Mouse (Mus musculus): ENCODE data around the gene Nlrc5. TPM values are rescaled to one million over a fixed set of nuclear protein-coding genes. Genes with fewer than 3 reads are reported as not detected.
"Not testable (repeated sequence)": the region's sequence is repeated elsewhere in the genome, so short reads cannot be mapped to it uniquely, and the experiment has no call there.

The Nlrc5 gene
- polyA plus RNA-seq, 1 experiment from 2014 or later: 0.15 TPM

DNA sequence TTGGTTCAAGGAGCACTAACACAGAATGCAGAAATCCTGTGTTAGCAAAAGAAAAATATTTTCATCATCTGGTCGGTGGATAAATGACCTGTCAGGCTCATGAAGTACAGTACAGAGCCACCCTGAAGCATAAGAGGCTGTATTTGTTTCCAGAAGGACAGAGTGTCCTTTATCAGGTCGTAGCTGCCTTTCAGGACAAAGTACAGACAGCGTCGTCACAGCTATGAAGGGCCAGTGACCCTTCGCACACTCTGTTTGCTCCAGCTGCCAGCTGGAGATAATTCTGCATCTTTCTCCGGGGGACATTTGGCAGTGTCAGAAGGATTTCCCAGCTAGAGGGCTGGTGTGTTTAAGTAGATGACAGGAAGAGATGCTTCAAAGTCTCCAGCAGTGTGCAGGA lies 41.5 kb upstream of the Nlrc5 start:
- Histone ChIP-seq H3K4me2 (replicated peaks; ENCODE audit: low read depth, low read length) (no peak overlapping the region), H3K4me3 (ENCODE audit: low read length) (no peak overlapping the region), H3K9ac (replicated peaks; ENCODE audit: low read length) (no peak overlapping the region), H3K36me3 (ENCODE audit: insufficient read depth, low read length) (peaks cover 56% of the 10 kb centered on the region), H3K9me3 (ENCODE audit: low read length) (no peaks in the 10 kb centered on the region), H3K27me3 (ENCODE audit: insufficient read depth, low read length) (no peaks in the 10 kb centered on the region), H3K27ac (ENCODE audit: low read length) (no peak overlapping the region), H3K4me1 (ENCODE audit: insufficient read depth, low read length) (peaks cover 7% of the 10 kb centered on the region; the same call in 1 of the 2 replicates)
- no peak for ATAC-seq (ENCODE audit: low FRiP score, low TSS enrichment)
- 75% methylated on average over 6 of the region's 6 CpGs for WGBS

DNA sequence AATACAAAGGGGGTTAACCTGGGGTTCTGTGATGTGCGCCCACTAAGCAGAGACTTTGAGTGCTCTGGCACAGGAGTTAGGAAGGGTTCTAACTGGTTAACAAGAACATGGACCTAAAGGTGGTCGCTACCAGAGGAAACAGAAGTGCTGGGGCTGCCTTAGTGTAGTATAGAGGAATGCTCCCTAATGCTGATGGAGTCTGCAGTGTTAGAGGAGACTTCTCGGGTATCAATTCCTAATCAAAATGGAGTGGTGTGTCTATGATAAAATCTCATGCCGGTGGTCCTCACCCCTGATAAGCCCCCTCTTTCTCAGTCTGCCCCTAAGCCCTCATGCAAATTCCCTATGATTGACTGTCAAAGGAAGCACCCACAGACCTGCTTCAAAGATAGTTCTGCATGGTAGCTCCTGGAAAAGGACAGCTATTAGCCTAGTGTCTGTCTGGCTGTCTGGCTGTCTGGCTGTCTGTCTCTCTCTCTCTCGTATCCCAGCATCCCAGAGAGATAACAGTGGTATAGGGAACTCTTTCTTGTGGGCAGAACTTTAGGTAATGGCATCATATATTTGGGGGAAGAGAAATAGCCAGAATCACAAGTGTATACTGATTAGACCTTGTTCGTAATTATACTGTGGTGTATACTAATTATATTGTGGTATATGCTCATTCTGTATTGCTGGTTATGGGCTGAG lies 38.2 kb upstream of the Nlrc5 start:
- Histone ChIP-seq H3K4me2 (replicated peaks; ENCODE audit: low read depth, low read length) (no peak overlapping the region), H3K9me3 (ENCODE audit: low read length) (no peaks in the 10 kb centered on the region), H3K4me3 (ENCODE audit: low read length) (no peak overlapping the region), H3K36me3 (ENCODE audit: insufficient read depth, low read length) (peaks cover 43% of the 10 kb centered on the region), H3K27me3 (ENCODE audit: insufficient read depth, low read length) (no peaks in the 10 kb centered on the region), H3K9ac (replicated peaks; ENCODE audit: low read length) (no peak overlapping the region), H3K27ac (ENCODE audit: low read length) (no peak overlapping the region), H3K4me1 (ENCODE audit: insufficient read depth, low read length) (no peaks in the 10 kb centered on the region)
- no peak for ATAC-seq (ENCODE audit: low FRiP score, low TSS enrichment)
- 89% methylated on average over 6 of the region's 6 CpGs for WGBS

DNA sequence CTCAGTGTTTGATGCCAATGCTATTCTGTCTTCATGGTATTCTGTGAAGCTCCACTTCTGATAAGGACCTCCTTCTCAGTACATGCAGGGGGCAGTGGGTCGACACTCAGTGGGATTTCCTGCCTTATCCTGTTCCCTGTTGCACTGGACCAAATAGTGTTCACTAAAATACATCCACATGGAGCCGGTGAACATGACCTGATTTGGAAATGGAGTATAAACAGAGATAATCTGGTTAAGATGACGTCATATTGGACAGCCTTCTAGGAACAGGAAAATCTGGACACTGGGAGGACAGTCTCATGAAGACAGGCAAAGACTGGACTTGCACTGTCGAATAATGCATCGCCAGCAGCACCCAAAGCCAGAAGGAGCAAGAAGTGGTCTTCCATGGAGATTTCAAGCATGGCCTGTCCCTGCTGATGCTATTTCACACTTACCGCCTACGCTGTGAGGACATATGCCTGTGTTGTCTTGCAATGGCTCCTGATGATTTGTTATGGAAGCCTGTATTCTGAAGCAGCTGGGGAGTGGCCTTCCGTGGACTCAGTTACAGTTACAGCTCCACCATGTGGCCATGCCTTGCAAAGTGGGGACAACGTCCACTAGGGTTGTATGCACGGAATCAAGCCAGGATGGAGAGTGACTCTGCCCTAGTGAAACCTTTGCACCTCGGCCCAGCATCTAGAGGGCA lies 37.0 kb upstream of the Nlrc5 start:
- no peak overlapping the region for H3K4me2 ChIP-seq (replicated peaks; ENCODE audit: low read depth, low read length)
- H3K9ac ChIP-seq (replicated peaks; ENCODE audit: low read length): no peak overlapping the region
- H3K27me3 ChIP-seq (ENCODE audit: insufficient read depth, low read length): no peaks in the 10 kb centered on the region
- H3K36me3 ChIP-seq (ENCODE audit: insufficient read depth, low read length): peaks cover 31% of the 10 kb centered on the region
- ATAC-seq (ENCODE audit: low FRiP score, low TSS enrichment): peak; percentile 65
- no peak overlapping the region for H3K4me3 ChIP-seq (ENCODE audit: low read length)
- WGBS: 61% methylated on average over 11 of the region's 11 CpGs
- H3K4me1 ChIP-seq (ENCODE audit: insufficient read depth, low read length): no peaks in the 10 kb centered on the region
- H3K9me3 ChIP-seq (ENCODE audit: low read length): no peaks in the 10 kb centered on the region
- no peak overlapping the region for H3K27ac ChIP-seq (ENCODE audit: low read length)

DNA sequence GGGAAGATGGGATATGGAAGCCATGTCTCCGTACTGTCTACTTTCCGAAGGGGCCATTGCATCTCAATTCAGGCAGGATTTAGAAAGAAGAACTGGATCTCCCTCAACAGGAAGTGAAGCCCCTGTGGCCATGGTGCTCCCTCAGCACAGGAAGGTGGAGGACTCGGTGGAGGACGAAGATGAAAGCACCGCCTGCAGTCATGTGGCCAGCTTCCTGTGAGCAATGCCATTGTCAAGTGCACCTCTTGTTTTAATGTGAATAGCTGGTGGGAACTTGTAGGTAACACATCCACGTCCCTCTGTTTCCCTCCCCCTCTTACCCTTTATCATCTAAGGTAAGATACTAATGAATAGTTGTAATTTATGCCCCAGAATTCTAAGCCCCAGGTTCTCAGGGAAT lies 35.6 kb upstream of the Nlrc5 start:
- H3K4me1 ChIP-seq (ENCODE audit: insufficient read depth, low read length): no peaks in the 10 kb centered on the region
- WGBS: 76% methylated on average over 6 of the region's 6 CpGs
- peaks cover 22% of the 10 kb centered on the region for H3K36me3 ChIP-seq (ENCODE audit: insufficient read depth, low read length)
- H3K27me3 ChIP-seq (ENCODE audit: insufficient read depth, low read length): no peaks in the 10 kb centered on the region
- H3K4me2 ChIP-seq (replicated peaks; ENCODE audit: low read depth, low read length): no peak overlapping the region
- no peak overlapping the region for H3K9ac ChIP-seq (replicated peaks; ENCODE audit: low read length)
- no peak overlapping the region for H3K27ac ChIP-seq (ENCODE audit: low read length)
- no peak overlapping the region for H3K4me3 ChIP-seq (ENCODE audit: low read length)
- no peaks in the 10 kb centered on the region for H3K9me3 ChIP-seq (ENCODE audit: low read length)
- ATAC-seq (ENCODE audit: low FRiP score, low TSS enrichment): no peak

DNA sequence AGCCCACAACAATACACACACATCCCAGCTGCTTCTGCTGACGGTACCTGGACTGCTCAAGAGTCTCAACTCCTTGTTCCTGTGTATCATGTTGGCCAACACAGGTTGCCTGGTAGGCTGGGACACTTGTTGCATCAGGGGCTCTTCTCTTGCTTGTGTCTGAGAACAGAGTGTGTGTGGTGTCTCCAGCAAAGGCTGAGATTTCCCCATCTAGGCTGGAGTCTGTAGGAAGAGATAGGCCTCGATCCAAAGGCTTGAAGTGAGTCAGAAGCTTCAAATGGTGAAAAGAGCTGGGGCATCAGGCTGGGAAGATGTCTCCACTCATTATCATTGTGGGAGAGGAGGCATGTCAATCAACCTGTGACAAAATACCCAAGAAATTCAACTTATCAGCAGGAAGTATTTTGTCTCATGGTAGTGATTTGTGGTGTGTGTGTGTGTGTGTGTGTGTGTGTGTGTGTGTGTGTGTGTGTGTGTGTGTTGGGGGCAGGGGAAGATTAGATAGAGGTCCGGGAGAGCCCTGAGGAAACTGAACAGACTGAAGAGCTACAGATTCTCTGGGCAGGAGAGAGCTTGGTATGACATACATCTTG lies 34.7 kb upstream of the Nlrc5 start:
- no peak for ATAC-seq (ENCODE audit: low FRiP score, low TSS enrichment)
- H3K4me3 ChIP-seq (ENCODE audit: low read length): no peak overlapping the region
- no peak overlapping the region for H3K4me2 ChIP-seq (replicated peaks; ENCODE audit: low read depth, low read length)
- H3K4me1 ChIP-seq (ENCODE audit: insufficient read depth, low read length): no peaks in the 10 kb centered on the region
- no peaks in the 10 kb centered on the region for H3K27me3 ChIP-seq (ENCODE audit: insufficient read depth, low read length)
- no peak overlapping the region for H3K9ac ChIP-seq (replicated peaks; ENCODE audit: low read length)
- peaks cover 14% of the 10 kb centered on the region for H3K36me3 ChIP-seq (ENCODE audit: insufficient read depth, low read length)
- H3K9me3 ChIP-seq (ENCODE audit: low read length): no peaks in the 10 kb centered on the region
- H3K27ac ChIP-seq (ENCODE audit: low read length): no peak overlapping the region
- 83% methylated on average over 3 of the region's 3 CpGs for WGBS

DNA sequence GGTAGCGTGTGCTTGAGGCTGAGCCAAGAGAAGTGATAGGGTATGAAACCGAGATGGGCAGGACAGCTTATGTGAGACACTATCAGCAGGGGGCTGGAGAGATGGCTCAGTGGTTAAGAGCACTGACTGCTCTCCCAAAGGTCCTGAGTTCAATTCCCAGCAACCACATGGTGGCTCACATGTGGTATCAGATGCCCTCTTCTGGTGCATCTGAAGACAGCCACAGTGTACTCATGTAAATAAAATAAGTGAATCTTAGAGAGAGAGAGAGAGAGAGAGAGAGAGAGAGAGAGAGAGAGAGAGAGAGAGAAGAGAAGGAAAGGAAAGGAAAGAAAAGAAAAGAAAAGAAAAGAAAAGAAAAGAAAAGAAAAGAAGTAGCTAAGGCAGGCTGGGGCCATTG lies 34.2 kb upstream of the Nlrc5 start:
- H3K9me3 ChIP-seq (ENCODE audit: low read length); H3K27me3 ChIP-seq (ENCODE audit: insufficient read depth, low read length); H3K4me2 ChIP-seq (replicated peaks; ENCODE audit: low read depth, low read length); H3K4me1 ChIP-seq (ENCODE audit: insufficient read depth, low read length); H3K9ac ChIP-seq (replicated peaks; ENCODE audit: low read length); H3K36me3 ChIP-seq (ENCODE audit: insufficient read depth, low read length); H3K4me3 ChIP-seq (ENCODE audit: low read length); H3K27ac ChIP-seq (ENCODE audit: low read length); ATAC-seq (ENCODE audit: low FRiP score, low TSS enrichment): not testable (repeated sequence)
- WGBS: 75% methylated on average over 2 of the region's 2 CpGs

DNA sequence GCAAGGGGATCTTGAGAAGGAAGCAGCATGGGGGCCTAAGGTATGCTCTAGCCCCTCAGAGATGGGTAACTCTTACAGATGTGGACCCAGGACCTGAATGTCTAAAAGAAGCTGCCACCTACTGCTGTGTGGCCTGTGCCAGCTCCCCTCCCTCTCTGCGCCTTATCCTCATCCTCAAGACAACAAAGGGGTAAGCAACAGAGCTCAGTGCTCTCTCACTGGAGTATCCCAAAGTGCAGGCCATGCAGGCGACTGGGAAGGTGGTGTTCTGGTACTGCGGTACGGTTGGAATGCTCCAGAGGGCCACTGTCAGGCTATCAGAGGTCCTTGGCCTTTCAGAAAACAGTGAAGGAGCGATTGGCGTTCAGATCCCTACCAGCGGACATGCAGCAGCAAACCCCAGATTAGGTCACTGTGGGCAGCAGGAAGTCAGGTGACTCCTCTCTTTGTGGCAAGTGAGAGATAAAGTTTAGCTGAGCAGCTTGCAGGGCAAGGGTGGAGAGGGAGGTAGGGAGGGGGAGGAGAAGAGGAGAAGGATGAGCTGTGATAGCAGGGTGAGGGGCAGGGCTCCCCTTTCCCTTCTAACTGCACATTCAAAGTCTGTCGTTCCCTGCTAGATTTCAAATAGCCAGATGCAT lies 25.6 kb upstream of the Nlrc5 start:
- no peaks in the 10 kb centered on the region for H3K36me3 ChIP-seq (ENCODE audit: insufficient read depth, low read length)
- H3K27ac ChIP-seq (ENCODE audit: low read length): no peak overlapping the region
- no peak overlapping the region for H3K4me3 ChIP-seq (ENCODE audit: low read length)
- H3K27me3 ChIP-seq (ENCODE audit: insufficient read depth, low read length): no peaks in the 10 kb centered on the region
- no peak overlapping the region for H3K9ac ChIP-seq (replicated peaks; ENCODE audit: low read length)
- H3K4me2 ChIP-seq (replicated peaks; ENCODE audit: low read depth, low read length): no peak overlapping the region
- H3K4me1 ChIP-seq (ENCODE audit: insufficient read depth, low read length): no peaks in the 10 kb centered on the region
- ATAC-seq (ENCODE audit: low FRiP score, low TSS enrichment): no peak
- WGBS: 60% methylated on average over 8 of the region's 8 CpGs
- H3K9me3 ChIP-seq (ENCODE audit: low read length): no peaks in the 10 kb centered on the region

DNA sequence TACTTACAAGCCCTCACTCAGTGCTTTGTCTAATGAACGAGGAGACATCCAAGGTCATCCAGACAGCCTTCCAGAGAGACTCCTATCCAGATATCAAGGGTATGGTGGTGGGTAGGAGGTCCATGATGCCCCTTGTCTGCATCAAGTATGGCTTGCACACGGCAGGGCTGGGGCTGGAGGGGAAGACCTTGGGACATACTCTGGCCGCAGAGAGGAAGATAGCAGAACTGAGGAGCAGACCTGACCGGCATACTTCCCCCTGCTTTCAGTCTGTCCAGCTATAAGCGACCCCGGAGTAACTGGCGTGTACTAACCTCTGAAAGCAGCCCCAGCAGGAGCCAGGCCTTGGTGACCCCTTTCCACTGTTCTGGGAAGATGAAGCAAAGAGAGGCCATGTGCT lies 24.6 kb upstream of the Nlrc5 start:
- Histone ChIP-seq H3K9ac (replicated peaks; ENCODE audit: low read length) (no peak overlapping the region), H3K36me3 (ENCODE audit: insufficient read depth, low read length) (no peaks in the 10 kb centered on the region), H3K27me3 (ENCODE audit: insufficient read depth, low read length) (no peaks in the 10 kb centered on the region), H3K4me1 (ENCODE audit: insufficient read depth, low read length) (no peaks in the 10 kb centered on the region), H3K4me2 (replicated peaks; ENCODE audit: low read depth, low read length) (no peak overlapping the region), H3K27ac (ENCODE audit: low read length) (no peak overlapping the region), H3K4me3 (ENCODE audit: low read length) (no peak overlapping the region), H3K9me3 (ENCODE audit: low read length) (no peaks in the 10 kb centered on the region)
- no peak for ATAC-seq (ENCODE audit: low FRiP score, low TSS enrichment)
- WGBS: 86% methylated on average over 7 of the region's 7 CpGs

DNA sequence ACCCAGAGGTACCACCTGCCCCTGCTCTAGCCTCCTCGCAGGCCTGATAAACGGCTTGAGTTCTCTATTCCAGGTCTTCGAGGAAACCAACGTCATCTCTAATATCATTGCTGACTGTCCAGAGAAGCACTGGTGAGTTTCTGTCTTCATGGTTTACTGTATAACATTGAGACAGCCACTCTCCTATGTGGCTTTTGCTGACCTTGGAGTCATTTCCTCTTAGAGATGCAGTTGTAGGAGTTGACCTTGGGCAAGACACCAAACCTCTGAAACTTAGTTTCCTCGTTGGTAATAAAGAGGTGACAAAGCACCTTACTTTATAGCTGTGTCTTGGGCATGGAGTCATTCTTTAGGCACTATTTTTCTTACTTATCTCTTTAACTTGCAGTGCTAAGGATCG lies 21.6 kb upstream of the Nlrc5 start:
- 73% methylated on average over 6 of the region's 6 CpGs for WGBS
- H3K4me2 ChIP-seq (replicated peaks; ENCODE audit: low read depth, low read length): no peak overlapping the region
- no peak overlapping the region for H3K27ac ChIP-seq (ENCODE audit: low read length)
- no peak overlapping the region for H3K4me3 ChIP-seq (ENCODE audit: low read length)
- H3K27me3 ChIP-seq (ENCODE audit: insufficient read depth, low read length): no peaks in the 10 kb centered on the region
- no peaks in the 10 kb centered on the region for H3K9me3 ChIP-seq (ENCODE audit: low read length)
- no peak overlapping the region for H3K9ac ChIP-seq (replicated peaks; ENCODE audit: low read length)
- no peak for ATAC-seq (ENCODE audit: low FRiP score, low TSS enrichment)
- no peaks in the 10 kb centered on the region for H3K36me3 ChIP-seq (ENCODE audit: insufficient read depth, low read length)
- H3K4me1 ChIP-seq (ENCODE audit: insufficient read depth, low read length): no peaks in the 10 kb centered on the region

DNA sequence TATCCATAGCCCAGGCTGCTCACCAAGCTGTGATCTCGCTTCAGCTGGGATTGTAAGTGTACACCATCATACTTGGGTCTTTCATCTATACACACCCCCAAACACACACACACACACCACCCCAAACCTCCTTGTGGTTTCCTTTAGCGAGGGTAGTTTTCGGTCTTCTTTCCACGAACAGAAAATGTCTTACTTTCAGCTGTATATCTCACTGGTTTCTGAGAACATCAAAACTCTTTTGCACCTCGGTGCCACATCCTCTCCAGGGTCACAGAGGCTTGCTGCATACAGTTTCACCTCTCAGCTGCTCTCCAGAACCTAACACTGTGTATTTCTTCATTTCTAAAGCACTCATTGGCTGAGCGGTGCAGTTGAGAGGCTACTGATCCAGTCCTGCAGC lies 20.6 kb upstream of the Nlrc5 start:
- no peaks in the 10 kb centered on the region for H3K27me3 ChIP-seq (ENCODE audit: insufficient read depth, low read length)
- no peak overlapping the region for H3K4me2 ChIP-seq (replicated peaks; ENCODE audit: low read depth, low read length)
- 79% methylated on average over 6 of the region's 6 CpGs for WGBS
- H3K4me1 ChIP-seq (ENCODE audit: insufficient read depth, low read length): no peaks in the 10 kb centered on the region
- no peaks in the 10 kb centered on the region for H3K9me3 ChIP-seq (ENCODE audit: low read length)
- H3K36me3 ChIP-seq (ENCODE audit: insufficient read depth, low read length): no peaks in the 10 kb centered on the region
- no peak overlapping the region for H3K9ac ChIP-seq (replicated peaks; ENCODE audit: low read length)
- no peak overlapping the region for H3K4me3 ChIP-seq (ENCODE audit: low read length)
- H3K27ac ChIP-seq (ENCODE audit: low read length): no peak overlapping the region
- ATAC-seq (ENCODE audit: low FRiP score, low TSS enrichment): no peak
